Comparison of ENCODE assay signal across 23 mouse cellular contexts in genomic region chr8:54596051-54596450, GRCm38 (mm10). TPM values are rescaled to one million over a fixed set of nuclear protein-coding genes. Genes with fewer than 3 reads are reported as not detected.
DNase-seq lines count a peak whose midpoint lies in the region; ATAC-seq lines count a peak whose summit lies in the region.
"Had no signal": no experiment of that assay in that cellular context is flagged by ENCODE, and none has a peak within 500 bp of the region (broad histone marks: within the 10 kb centered on the region; RNA-seq: fewer than 3 reads in every experiment).

No protein-coding gene starts in this region.

- no peaks in the 10 kb centered on the region for H3K36me3 ChIP-seq in embryonic facial prominence, embryonic 14.5 days (ENCODE audit: control insufficient read depth, insufficient read depth, low read length)
- no peaks in the 10 kb centered on the region for H3K36me3 ChIP-seq in embryonic facial prominence, embryonic 10.5 days (replicated peaks)
- H3K36me3 ChIP-seq in hindbrain, embryonic 16.5 days (ENCODE audit: control insufficient read depth, insufficient read depth, low read length): no peaks in the 10 kb centered on the region
- no peaks in the 10 kb centered on the region for H3K36me3 ChIP-seq in hindbrain, embryonic 13.5 days
- H3K36me3 ChIP-seq in neural tube, embryonic 13.5 days: no peaks in the 10 kb centered on the region
- H3K36me3 ChIP-seq: embryonic facial prominence, embryonic 12.5 days; G1E; heart, embryonic 12.5 days; intestine, embryonic 15.5 days had no signal

- H3K4me2 ChIP-seq in embryonic facial prominence, embryonic 14.5 days (ENCODE audit: low read depth, low read length): no peak overlapping the region
- H3K4me2 ChIP-seq in hindbrain, embryonic 16.5 days (ENCODE audit: low read length): no peak overlapping the region
- H3K4me2 ChIP-seq in hindbrain, embryonic 13.5 days: no peak overlapping the region
- H3K4me2 ChIP-seq in neural tube, embryonic 13.5 days: no peak overlapping the region
- H3K4me2 ChIP-seq: embryonic facial prominence, embryonic 12.5 days; heart, embryonic 12.5 days; intestine, embryonic 15.5 days had no signal

- DNase-seq in embryonic facial prominence, embryonic 14.5 days (ENCODE audit: low spot score): peak; percentile 31
- DNase-seq in embryonic facial prominence, embryonic 10.5 days (ENCODE audit: low spot score): no peak
- DNase-seq in neural tube, embryonic 10.5 days (ENCODE audit: extremely low spot score, low spot score): no peak
- no peak for DNase-seq in thymus, postnatal 36 days
- no peak for DNase-seq in c-Kit-positive CD71-positive TER-119-positive erythroid progenitor cells, embryonic 14.5 days (ENCODE audit: low spot score)
- DNase-seq: adrenal gland, postnatal 14 days; B cell, adult 2 months; cerebellum, adult 11 months; cerebellum, adult 8-10 months; cerebellum, postnatal 14 days; embryo, embryonic 11 days; gastrocnemius, adult 2 months; gastrocnemius, postnatal 25 days had no signal

- ATAC-seq in embryonic facial prominence, embryonic 14.5 days (ENCODE audit: low read depth): peak; percentile 60; the same call in 1 of the 2 replicates
- ATAC-seq in hindbrain, embryonic 16.5 days: 0 out of 2 replicates have a peak, but pooled peaks have one; percentile 28
- ATAC-seq in hindbrain, embryonic 13.5 days (ENCODE audit: low FRiP score): no peak
- peak; percentile 42 for ATAC-seq in neural tube, embryonic 13.5 days (ENCODE audit: low read depth)
- ATAC-seq: activated CD4-positive, CD25-positive, alpha-beta regulatory T cell, adult 4 months; CD4-positive, CD25-positive, alpha-beta regulatory T cell, adult 4 months; intestine, embryonic 15.5 days had no signal

- H3K4me3 ChIP-seq in embryonic facial prominence, embryonic 14.5 days (ENCODE audit: low read depth, low read length): no peak overlapping the region
- no peak overlapping the region for H3K4me3 ChIP-seq in embryonic facial prominence, embryonic 10.5 days
- no peak overlapping the region for H3K4me3 ChIP-seq in hindbrain, embryonic 16.5 days (ENCODE audit: low read length)
- H3K4me3 ChIP-seq in hindbrain, embryonic 13.5 days: no peak overlapping the region
- H3K4me3 ChIP-seq in neural tube, embryonic 13.5 days: no peak overlapping the region
- H3K4me3 ChIP-seq: embryonic facial prominence, embryonic 12.5 days; gastrocnemius, adult 2 months; heart, embryonic 12.5 days; intestine, embryonic 15.5 days had no signal

- H3K27ac ChIP-seq in embryonic facial prominence, embryonic 14.5 days (replicated peaks; ENCODE audit: low read depth, low read length): no peak overlapping the region
- H3K27ac ChIP-seq in embryonic facial prominence, embryonic 10.5 days (replicated peaks): no peak overlapping the region
- H3K27ac ChIP-seq in hindbrain, embryonic 16.5 days (ENCODE audit: low read depth, low read length): no peak overlapping the region
- H3K27ac ChIP-seq in hindbrain, embryonic 13.5 days: no peak overlapping the region
- no peak overlapping the region for H3K27ac ChIP-seq in neural tube, embryonic 13.5 days (replicated peaks)
- H3K27ac ChIP-seq: embryonic facial prominence, embryonic 12.5 days; gastrocnemius, adult 2 months; intestine, embryonic 15.5 days had no signal

- H3K27me3 ChIP-seq in embryonic facial prominence, embryonic 14.5 days (replicated peaks; ENCODE audit: control insufficient read depth, insufficient read depth, low read length): no peaks in the 10 kb centered on the region
- H3K27me3 ChIP-seq in embryonic facial prominence, embryonic 10.5 days (replicated peaks; ENCODE audit: low read depth, poor library complexity, severe bottlenecking): no peaks in the 10 kb centered on the region
- no peaks in the 10 kb centered on the region for H3K27me3 ChIP-seq in hindbrain, embryonic 16.5 days (replicated peaks; ENCODE audit: control insufficient read depth, insufficient read depth, low read length)
- no peaks in the 10 kb centered on the region for H3K27me3 ChIP-seq in hindbrain, embryonic 13.5 days
- H3K27me3 ChIP-seq in neural tube, embryonic 13.5 days: no peaks in the 10 kb centered on the region
- H3K27me3 ChIP-seq: embryonic facial prominence, embryonic 12.5 days; heart, embryonic 12.5 days; intestine, embryonic 15.5 days had no signal

- peaks cover 6% of the 10 kb centered on the region; the same call in 1 of the 2 replicates for H3K4me1 ChIP-seq in embryonic facial prominence, embryonic 14.5 days (ENCODE audit: control insufficient read depth, insufficient read depth, low read length)
- peaks cover 7% of the 10 kb centered on the region for H3K4me1 ChIP-seq in embryonic facial prominence, embryonic 10.5 days
- H3K4me1 ChIP-seq in hindbrain, embryonic 16.5 days (ENCODE audit: control insufficient read depth, insufficient read depth, low read depth, low read length): peaks cover 6% of the 10 kb centered on the region
- H3K4me1 ChIP-seq in hindbrain, embryonic 13.5 days (replicated peaks): peaks cover 8% of the 10 kb centered on the region
- H3K4me1 ChIP-seq in neural tube, embryonic 13.5 days (replicated peaks): peaks cover 8% of the 10 kb centered on the region
- H3K4me1 ChIP-seq: embryonic facial prominence, embryonic 12.5 days had no signal

- no peaks in the 10 kb centered on the region for H3K9me3 ChIP-seq in embryonic facial prominence, embryonic 14.5 days (ENCODE audit: control insufficient read depth, low read length)
- no peaks in the 10 kb centered on the region for H3K9me3 ChIP-seq in embryonic facial prominence, embryonic 10.5 days
- H3K9me3 ChIP-seq in hindbrain, embryonic 16.5 days (ENCODE audit: control insufficient read depth, low read length): no peaks in the 10 kb centered on the region
- H3K9me3 ChIP-seq in hindbrain, embryonic 13.5 days: no peaks in the 10 kb centered on the region
- H3K9me3 ChIP-seq in neural tube, embryonic 13.5 days: no peaks in the 10 kb centered on the region
- H3K9me3 ChIP-seq: embryonic facial prominence, embryonic 12.5 days; G1E; heart, embryonic 12.5 days; intestine, embryonic 15.5 days had no signal

- H3K9ac ChIP-seq in embryonic facial prominence, embryonic 14.5 days (ENCODE audit: low read depth, low read length): no peak overlapping the region
- H3K9ac ChIP-seq in hindbrain, embryonic 16.5 days (ENCODE audit: low read depth, low read length): no peak overlapping the region
- H3K9ac ChIP-seq in hindbrain, embryonic 13.5 days: no peak overlapping the region
- no peak overlapping the region for H3K9ac ChIP-seq in neural tube, embryonic 13.5 days
- H3K9ac ChIP-seq: embryonic facial prominence, embryonic 12.5 days; heart, embryonic 12.5 days; intestine, embryonic 15.5 days had no signal

- WGBS in embryonic facial prominence, embryonic 14.5 days: 62% methylated on average over 2 of the region's 2 CpGs
- WGBS in embryonic facial prominence, embryonic 10.5 days: 69% methylated on average over 2 of the region's 2 CpGs
- 32% methylated on average over 2 of the region's 2 CpGs for WGBS in hindbrain, embryonic 16.5 days
- 46% methylated on average over 2 of the region's 2 CpGs for WGBS in hindbrain, embryonic 13.5 days
- WGBS in neural tube, embryonic 13.5 days: 36% methylated on average over 2 of the region's 2 CpGs

RNA-seq across cellular contexts. Expression of gene Spata4, which starts 4.5 kb away (rescaled TPM):
- 0.38 TPM in 1 of 2 replicates, not detected in the other for polyA plus RNA-seq in embryonic facial prominence, embryonic 14.5 days (2014; fragmentation: Nextera tagmentation; extraction: Ambion mirVana)
- polyA plus RNA-seq in embryonic facial prominence, embryonic 10.5 days (2016; fragmentation: Nextera tagmentation; extraction: Ambion mirVana): not detected in 2 replicates
- 0.24 TPM in 1 of 2 replicates, not detected in the other for polyA plus RNA-seq in hindbrain, embryonic 16.5 days (2015; fragmentation: Nextera tagmentation; extraction: Ambion mirVana)
- polyA plus RNA-seq in hindbrain, embryonic 13.5 days (2015; fragmentation: Nextera tagmentation; extraction: Ambion mirVana): 0.16 and 0.38 TPM in 2 replicates
- not detected in 2 replicates for polyA plus RNA-seq in neural tube, embryonic 13.5 days (2015; fragmentation: Nextera tagmentation; extraction: Ambion mirVana)
- polyA plus RNA-seq: activated CD4-positive, CD25-positive, alpha-beta regulatory T cell, adult 4 months; CD4-positive, CD25-positive, alpha-beta regulatory T cell, adult 4 months; embryonic facial prominence, embryonic 12.5 days; G1E; heart, embryonic 12.5 days; heart, embryonic 16.5 days; intestine, embryonic 15.5 days had no signal
